Mouse (Mus musculus) CD4-positive naive resting alpha-beta T cell, adult 76 days (primary cell): ENCODE measurements around the gene Lrrc10b. TPM values are rescaled to one million over a fixed set of nuclear protein-coding genes. Genes with fewer than 3 reads are reported as not detected.

ENCODE experiments used
- total RNA-seq: library from RNA; stranded (reverse); gene quantifications from one replicate; pipeline ENCODE4 v1.2.4, GENCODE M21; 2023

Gene Lrrc10b
- total RNA-seq = not detected

GRCm38 (mm10) chr19:10456752-10457483, at the start of gene Lrrc10b:
Lrrc10b (minus strand) TSS chr19:10457473.

GRCm38 (mm10) chr19:10482703-10483102, 25.4 kb upstream of the Lrrc10b start, which contains the start of gene Ppp1r32:
Ppp1r32 (minus strand) TSS chr19:10482928.

Other genes with a start within 250 kb of the Lrrc10b start
- gene Myrf, start 216.7 kb downstream of the Lrrc10b start, total RNA-seq = not detected
- not detected for gene Dagla, start 152.6 kb downstream of the Lrrc10b start, total RNA-seq
- not detected for gene Syt7, start 68.4 kb downstream of the Lrrc10b start, total RNA-seq
- gene Ppp1r32, start 25.5 kb upstream of the Lrrc10b start, total RNA-seq = 3.5 TPM
- 147 TPM for gene Cpsf7, start 67.8 kb upstream of the Lrrc10b start, total RNA-seq
- gene Sdhaf2, start 68.7 kb upstream of the Lrrc10b start, total RNA-seq = 42.6 TPM
- gene Tmem216, start 98.8 kb upstream of the Lrrc10b start, total RNA-seq = 4.4 TPM
- gene Cyb561a3, start 119.7 kb upstream of the Lrrc10b start, total RNA-seq = 28.4 TPM
- 5.7 TPM for gene Tmem138, start 119.9 kb upstream of the Lrrc10b start, total RNA-seq
- 229 TPM for gene Ddb1, start 147.9 kb upstream of the Lrrc10b start, total RNA-seq
- gene Tkfc, start 148.2 kb upstream of the Lrrc10b start, total RNA-seq = 6.8 TPM
- gene Vwce, start 176.7 kb upstream of the Lrrc10b start, total RNA-seq = 7.2 TPM
- gene Pga5, start 220.6 kb upstream of the Lrrc10b start, total RNA-seq = not detected
- gene Vps37c, start 231.3 kb upstream of the Lrrc10b start, total RNA-seq = 19.2 TPM